Mouse (Mus musculus) MEL-GATA-1-ER (cell line): Measurements from ENCODE around the gene Prickle2.

Experiments used
- DNase-seq: peaks from one replicate; pipeline ENCODE4 v3.0.0-alpha.2; 2012; ENCODE audit warnings: low read depth; ENCODE audit errors: extremely low read depth

Prickle2 gene

GRCm38 (mm10) chr6:92596340-92596739 lies 109.6 kb downstream of the Prickle2 start:
- no peak for DNase-seq

- DNase-seq, result no peak
Observed at GRCm38 (mm10) chr6:92589381-92590065, 116.4 kb downstream of the Prickle2 start.

GRCm38 (mm10) chr6:92584026-92584425 lies 121.9 kb downstream of the Prickle2 start:
- no peak for DNase-seq

DNA sequence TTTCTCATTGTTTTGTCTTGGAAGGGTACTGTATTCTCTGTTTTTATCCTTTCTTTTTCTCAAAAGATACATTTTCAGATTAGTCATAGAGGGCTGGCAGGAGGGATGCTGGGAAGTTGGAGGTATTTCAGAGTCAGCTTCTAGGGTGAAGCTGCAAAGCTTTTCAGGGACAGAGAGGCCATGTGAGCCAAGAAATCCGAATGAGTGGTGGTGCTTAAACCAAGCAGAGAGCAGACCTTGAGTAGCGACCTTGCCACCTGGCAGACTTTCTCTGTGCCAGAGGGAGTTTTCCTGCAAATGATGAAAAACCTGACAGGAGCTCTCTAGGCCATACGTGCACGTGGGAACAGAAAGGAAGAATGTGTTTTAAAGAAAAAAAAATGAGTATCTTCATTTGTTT lies 130.7 kb downstream of the Prickle2 start:
- no peak for DNase-seq

- DNase-seq, result no peak
Observed at GRCm38 (mm10) chr6:92572139-92572538, 133.8 kb downstream of the Prickle2 start.

DNA sequence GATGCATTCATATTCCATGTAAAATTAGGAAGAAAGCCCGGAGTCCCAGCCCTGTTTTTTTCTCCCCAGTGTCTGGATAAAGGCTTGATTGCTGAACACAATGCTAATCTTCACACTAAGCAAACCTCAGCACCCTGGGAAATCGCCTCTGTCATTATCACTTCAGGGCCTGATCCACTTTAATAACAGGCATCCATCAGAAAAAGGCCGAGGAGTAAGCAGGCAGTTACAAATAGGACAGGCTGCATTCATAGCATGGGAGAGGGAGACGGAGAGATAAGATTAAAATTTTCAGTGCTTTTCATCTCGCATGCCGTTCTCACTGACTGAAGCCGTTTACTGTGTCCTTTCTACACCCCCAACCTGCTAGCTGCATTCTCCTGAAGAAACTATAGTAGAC lies 135.9 kb downstream of the Prickle2 start:
- no peak for DNase-seq

DNA sequence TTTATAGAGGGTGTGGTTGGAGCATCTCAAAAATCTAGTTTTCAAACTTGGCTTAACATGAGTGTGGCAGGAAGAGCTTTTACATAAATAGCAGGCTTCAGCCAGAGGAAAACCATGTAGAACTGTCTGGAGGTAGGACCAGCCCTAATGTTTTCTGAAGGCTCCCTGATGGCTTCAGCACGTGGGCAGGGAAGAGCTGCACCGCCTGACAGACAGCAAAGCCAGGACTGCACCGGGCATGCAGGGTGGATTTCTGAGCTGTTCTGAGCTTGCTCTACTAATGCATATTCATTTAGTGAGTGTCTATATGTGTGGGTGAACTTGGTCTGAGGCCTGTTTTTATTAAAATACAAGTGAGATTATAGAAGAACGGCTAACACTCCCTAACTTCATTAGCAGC lies 136.7 kb downstream of the Prickle2 start:
- DNase-seq, result no peak

GRCm38 (mm10) chr6:92559261-92559660 lies 146.7 kb downstream of the Prickle2 start:
- no peak for DNase-seq

DNA sequence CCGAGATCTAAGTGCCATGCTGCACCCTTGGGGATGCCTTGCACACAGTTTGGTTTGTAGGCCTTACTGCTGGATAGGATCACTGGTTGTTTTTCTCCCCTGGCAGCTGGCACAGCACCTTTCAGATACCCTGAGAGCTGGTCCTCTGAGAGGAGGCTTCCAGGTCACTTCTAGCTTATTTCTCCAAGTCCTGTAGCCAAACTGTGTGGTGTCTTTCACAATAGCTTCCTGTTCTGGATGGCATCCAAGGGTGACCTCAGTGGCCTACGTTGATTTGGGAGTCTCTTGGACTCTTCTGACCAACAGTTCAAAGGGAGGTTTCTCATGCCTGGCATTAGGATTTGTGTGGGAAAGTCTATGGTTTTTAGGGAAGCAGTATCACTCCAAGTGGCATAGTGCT lies 150.3 kb downstream of the Prickle2 start:
- no peak for DNase-seq

DNA sequence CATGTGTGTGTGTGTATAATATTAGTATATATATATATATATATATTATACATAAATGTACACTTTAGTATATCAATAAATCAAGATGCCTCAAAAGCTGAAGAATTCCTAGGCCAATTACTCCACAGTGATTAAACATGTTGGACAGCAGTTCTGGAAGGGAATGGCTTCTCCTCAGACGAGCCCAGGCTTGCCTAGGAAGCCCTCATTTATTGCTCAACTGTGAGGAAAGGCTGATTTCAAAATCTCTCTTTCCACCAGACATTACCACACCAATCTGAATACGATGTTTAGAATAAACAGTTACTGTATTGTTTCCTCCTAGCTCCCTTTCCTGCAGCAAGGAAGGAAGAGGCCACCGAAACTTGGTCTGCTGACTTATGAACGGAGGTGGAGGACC lies 152.9 kb downstream of the Prickle2 start:
- DNase-seq, result no peak

DNA sequence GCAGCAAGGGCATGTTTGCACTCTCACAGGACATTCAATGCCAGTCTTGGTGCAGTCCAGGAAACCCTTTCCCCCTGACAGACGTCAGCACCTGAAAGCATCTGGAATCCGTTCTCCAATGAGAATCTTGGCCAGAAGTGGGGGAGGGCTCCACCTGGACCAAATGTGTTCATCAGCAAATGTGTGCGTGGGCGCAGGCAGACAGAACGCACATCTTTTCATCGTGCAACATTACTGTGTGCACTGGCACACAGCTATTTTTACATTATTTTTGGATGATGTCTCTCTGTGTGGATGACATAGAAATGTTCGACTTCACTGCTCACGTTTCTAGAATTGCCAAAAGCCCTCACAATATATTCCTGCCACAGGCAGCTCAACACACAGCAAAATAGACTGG lies 156.7 kb downstream of the Prickle2 start:
- DNase-seq, result no peak

GRCm38 (mm10) chr6:92545204-92545603 lies 160.8 kb downstream of the Prickle2 start:
- DNase-seq, result no peak

DNA sequence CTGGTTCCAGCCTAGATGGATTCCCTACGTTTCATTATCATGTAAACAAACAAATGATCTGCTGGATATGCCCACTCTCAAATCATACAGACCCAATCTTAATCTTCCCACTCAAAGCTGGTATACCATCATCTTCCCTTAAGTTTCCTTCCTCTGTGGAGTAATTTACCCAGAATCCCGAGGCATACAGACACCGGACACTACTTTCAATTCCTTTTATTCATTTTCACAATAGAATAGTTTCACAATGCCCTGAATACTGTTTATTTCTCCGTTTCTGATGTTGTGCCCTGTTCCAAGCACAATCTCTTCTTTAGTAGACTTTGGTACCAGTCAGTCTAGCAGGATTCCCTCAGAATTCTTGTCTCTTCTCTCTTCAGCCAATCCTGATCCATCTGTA lies 162.1 kb downstream of the Prickle2 start:
- DNase-seq, result no peak

GRCm38 (mm10) chr6:92542402-92543101 lies 163.4 kb downstream of the Prickle2 start:
- DNase-seq, result no peak

DNA sequence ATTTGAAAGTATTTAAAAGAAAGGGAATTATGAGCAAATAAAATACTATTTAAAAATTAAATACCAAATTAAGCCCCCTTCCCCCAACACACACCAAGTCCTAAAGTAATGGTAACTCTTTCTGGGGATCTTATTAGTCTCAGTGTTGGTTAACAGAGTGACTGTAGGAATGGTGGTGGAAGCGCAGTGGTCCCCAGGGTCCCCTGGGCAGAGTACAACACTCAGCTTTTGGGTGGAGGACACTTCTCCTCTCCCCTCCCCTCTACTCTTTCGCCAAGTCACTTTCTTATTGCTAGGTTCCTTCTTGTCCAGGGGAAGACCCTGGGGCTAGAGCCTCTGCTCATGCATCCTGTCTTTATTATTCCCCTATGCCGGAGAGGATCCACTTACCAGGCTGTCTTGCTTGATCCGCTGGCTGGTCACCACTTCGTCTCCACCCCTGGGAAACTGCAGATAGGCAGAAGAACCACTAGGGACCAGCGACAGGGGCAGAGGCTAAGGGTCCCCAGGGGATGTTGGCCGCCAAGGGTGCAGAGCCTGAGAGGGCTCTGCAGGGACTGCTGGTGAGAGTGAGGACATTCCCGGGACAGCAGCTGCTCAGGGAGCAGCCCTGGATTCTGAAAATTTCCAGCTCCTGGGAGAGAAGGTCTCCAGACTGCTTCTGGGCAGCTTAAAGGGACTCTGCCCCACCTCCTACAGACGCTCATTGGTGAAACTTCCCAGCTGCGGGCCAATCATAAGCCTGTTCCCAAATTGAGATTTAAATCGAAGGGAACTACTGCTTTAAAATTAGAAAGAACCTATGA lies 171.5 kb downstream of the Prickle2 start:
- DNase-seq, result no peak

DNA sequence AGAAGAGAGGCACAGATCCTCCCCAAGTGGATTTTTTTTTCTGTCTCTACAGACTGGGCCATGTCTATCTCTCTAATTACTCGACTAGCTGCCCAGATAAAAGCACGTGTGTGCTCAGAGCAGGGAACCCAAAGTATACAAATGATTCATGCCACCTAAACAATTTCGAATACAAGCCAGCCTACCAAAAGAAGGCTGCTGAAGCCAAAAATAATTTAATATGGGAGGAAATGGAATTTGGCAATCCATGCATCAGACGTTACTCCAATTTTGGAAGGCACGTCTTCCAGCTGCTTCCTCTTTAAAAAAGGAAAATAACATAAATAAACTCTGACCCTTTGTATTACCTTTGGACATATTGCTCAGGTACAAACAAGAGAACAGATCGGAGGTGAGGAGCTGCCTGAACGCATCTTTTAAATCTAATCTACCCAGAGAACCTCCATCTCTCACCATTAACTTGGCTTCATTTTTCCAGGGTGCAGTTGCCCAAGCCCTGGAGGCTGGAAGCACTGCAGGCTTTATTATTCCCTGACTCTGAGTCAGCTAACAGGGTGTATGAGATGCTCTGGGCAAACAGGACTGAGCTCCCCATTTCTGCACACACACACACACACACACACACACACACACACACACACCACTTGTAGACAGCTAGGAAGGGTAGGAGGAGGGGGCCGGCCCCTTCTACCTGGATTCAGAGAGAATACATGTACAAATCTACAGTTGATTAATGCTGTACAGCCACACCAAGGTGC lies 172.5 kb downstream of the Prickle2 start:
- DNase-seq, result no peak

- DNase-seq, result no peak
Observed at GRCm38 (mm10) chr6:92532896-92533295, 173.1 kb downstream of the Prickle2 start.

GRCm38 (mm10) chr6:92532331-92532730 lies 173.6 kb downstream of the Prickle2 start:
- DNase-seq, result no peak

DNA sequence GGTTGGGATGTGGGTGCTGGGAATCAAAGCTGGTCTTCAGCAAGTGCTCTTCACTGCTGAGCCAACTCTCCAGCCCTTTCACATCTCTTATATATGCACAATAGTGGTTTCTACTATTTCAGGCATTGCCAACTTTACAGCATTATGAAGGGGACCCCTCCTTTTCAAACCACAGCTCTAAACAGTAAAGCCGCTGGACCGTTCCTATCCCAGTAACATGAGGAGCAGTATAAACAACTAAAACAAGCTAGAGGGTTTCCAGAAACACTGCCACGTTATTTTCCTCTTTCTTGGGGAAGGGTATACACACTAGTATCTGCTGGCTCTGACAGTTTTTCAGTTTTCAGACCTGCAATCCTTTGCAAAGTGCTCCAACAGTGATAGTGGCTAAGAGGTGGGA lies 179.7 kb downstream of the Prickle2 start:
- no peak for DNase-seq

GRCm38 (mm10) chr6:92525646-92526045 lies 180.3 kb downstream of the Prickle2 start:
- DNase-seq, result no peak

DNA sequence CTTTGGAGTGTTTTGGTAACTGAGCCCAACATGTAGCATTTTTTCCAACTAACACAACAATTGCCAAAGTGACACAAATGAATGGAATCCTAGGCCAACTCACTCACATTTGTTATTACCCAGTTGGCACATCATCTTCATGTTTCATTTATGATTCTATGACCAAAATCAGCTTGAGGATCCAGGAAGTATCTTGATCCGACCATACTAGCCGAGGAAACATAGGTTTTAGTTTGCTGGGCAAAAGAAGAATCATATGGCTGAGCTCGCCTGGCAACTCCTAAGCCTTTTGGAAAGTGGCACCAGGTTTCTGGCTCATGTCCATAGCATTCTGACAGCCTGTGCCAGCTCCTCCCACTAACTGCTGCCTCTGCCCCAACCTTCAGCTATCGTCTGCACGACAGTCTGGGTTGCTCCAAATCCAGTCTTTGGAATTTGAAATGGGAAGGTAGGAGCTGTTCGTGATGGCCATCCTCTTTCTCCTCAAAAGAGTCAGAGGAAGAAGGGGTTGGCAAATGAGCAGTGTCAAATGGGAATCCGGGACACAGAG lies 184.4 kb downstream of the Prickle2 start:
- no peak for DNase-seq
